Mouse (Mus musculus): ENCODE results near the gene Slc25a44.
"Not testable (repeated sequence)": the region's sequence is repeated elsewhere in the genome, so short reads cannot be mapped to it uniquely, and the experiment has no call there.

Slc25a44 gene

GRCm38 (mm10) chr3:88367517-88367916 lies 57.4 kb downstream of the Slc25a44 start:
- not testable (repeated sequence) for DNase-seq (ENCODE audit: low spot score in 2 of 2)

- peak; percentile 61 to 69 for DNase-seq (ENCODE audit: low spot score in 2 of 2)
Observed at GRCm38 (mm10) chr3:88366830-88367428, 58.0 kb downstream of the Slc25a44 start.

GRCm38 (mm10) chr3:88365705-88366361 lies 59.1 kb downstream of the Slc25a44 start:
- peak in 1 of 2 experiments; percentile 28 for DNase-seq (ENCODE audit: low spot score in 2 of 2)

- DNase-seq (ENCODE audit: low spot score in 2 of 2) = no peak
Observed at GRCm38 (mm10) chr3:88364337-88364736, 60.6 kb downstream of the Slc25a44 start, which contains the start of gene Paqr6. TSS of gene Paqr6 (plus strand) at chr3:88364584.

GRCm38 (mm10) chr3:88363700-88364099 lies 61.2 kb downstream of the Slc25a44 start:
- peak; percentile 38 to 50 for DNase-seq (ENCODE audit: low spot score in 2 of 2)

- no peak for DNase-seq (ENCODE audit: low spot score in 2 of 2)
Observed at GRCm38 (mm10) chr3:88361612-88362313, 63.2 kb downstream of the Slc25a44 start.

GRCm38 (mm10) chr3:88361096-88361495 lies 63.8 kb downstream of the Slc25a44 start:
- DNase-seq (ENCODE audit: low spot score in 2 of 2) = no peak
